9 mouse cellular contexts compared by ENCODE assay signal in genomic region chr2:32968024-32968614, GRCm38 (mm10). TPM values are rescaled to one million over a fixed set of nuclear protein-coding genes. Genes with fewer than 3 reads are reported as not detected.
DNase-seq lines count a peak whose midpoint lies in the region; ATAC-seq and TF ChIP-seq lines count a peak whose summit lies in the region.
"Had no signal": no experiment of that assay in that cellular context is flagged by ENCODE, and none has a peak within 500 bp of the region (broad histone marks: within the 10 kb centered on the region; RNA-seq: fewer than 3 reads in every experiment).

No protein-coding gene starts in this region.

- peak overlapping the region; percentile 73; the same call in 1 of the 2 replicates for H3K9ac ChIP-seq in lung, embryonic 14.5 days
- H3K9ac ChIP-seq in limb, embryonic 13.5 days, result peak overlapping the region; percentile 85
- H3K9ac ChIP-seq in neural tube, embryonic 15.5 days (replicated peaks), result peak overlapping the region; percentile 69

- peaks cover 27% of the 10 kb centered on the region for H3K36me3 ChIP-seq in lung, embryonic 14.5 days (ENCODE audit: insufficient read depth)
- peaks cover 26% of the 10 kb centered on the region for H3K36me3 ChIP-seq in limb, embryonic 13.5 days
- H3K36me3 ChIP-seq in neural tube, embryonic 15.5 days, result peaks cover 28% of the 10 kb centered on the region

- peaks cover 11% of the 10 kb centered on the region for H3K4me1 ChIP-seq in cerebellum, adult 2 months (ENCODE audit: control insufficient read depth, insufficient read depth, low read length)
- peaks cover 6% of the 10 kb centered on the region; the same call in 1 of the 2 replicates for H3K4me1 ChIP-seq in lung, embryonic 14.5 days (ENCODE audit: insufficient read depth)
- peaks cover 38% of the 10 kb centered on the region for H3K4me1 ChIP-seq in limb, embryonic 13.5 days
- H3K4me1 ChIP-seq in neural tube, embryonic 15.5 days, result peaks cover 38% of the 10 kb centered on the region

- no peaks in the 10 kb centered on the region for H3K27me3 ChIP-seq in cerebellum, adult 2 months (ENCODE audit: control insufficient read depth, insufficient read depth, low read length)
- H3K27me3 ChIP-seq in lung, embryonic 14.5 days (ENCODE audit: insufficient read depth, low read length), result no peaks in the 10 kb centered on the region
- H3K27me3 ChIP-seq in limb, embryonic 13.5 days, result no peaks in the 10 kb centered on the region
- H3K27me3 ChIP-seq in neural tube, embryonic 15.5 days (replicated peaks), result no peaks in the 10 kb centered on the region

- peak overlapping the region; percentile 70 for H3K4me2 ChIP-seq in lung, embryonic 14.5 days
- peak overlapping the region; percentile 90 for H3K4me2 ChIP-seq in limb, embryonic 13.5 days (replicated peaks)
- H3K4me2 ChIP-seq in neural tube, embryonic 15.5 days, result peak overlapping the region; percentile 94

- peak overlapping the region; percentile 88 for H3K27ac ChIP-seq in cerebellum, adult 2 months (ENCODE audit: insufficient read depth, low read length)
- peak overlapping the region; percentile 99; the same call in 1 of the 2 replicates for H3K27ac ChIP-seq in lung, embryonic 14.5 days (ENCODE audit: low read depth)
- no peak overlapping the region for H3K27ac ChIP-seq in limb, embryonic 13.5 days
- H3K27ac ChIP-seq in neural tube, embryonic 15.5 days (replicated peaks), result peak overlapping the region; percentile 96

- peak; percentile 29 to 33 for DNase-seq in cerebellum, adult 2 months
- no peak for DNase-seq in cerebellum, adult 11-12 months
- no peak for DNase-seq in lung, embryonic 14.5 days
- DNase-seq in lung, postnatal 25 days (ENCODE audit: low spot score), result no peak
- DNase-seq in urinary bladder, postnatal 36 days (ENCODE audit: low spot score in 2 of 2), result no peak
- no peak for DNase-seq in kidney, adult 18-20 months
- DNase-seq: adrenal gland, adult 8-10 months had no signal

- no peak overlapping the region for H3K4me3 ChIP-seq in cerebellum, adult 2 months (replicated peaks; ENCODE audit: insufficient read depth, low read depth, low read length)
- H3K4me3 ChIP-seq in lung, embryonic 14.5 days (ENCODE audit: low read depth, low read length), result 0 out of 2 replicates have a peak overlapping the region, but pooled peaks have one; percentile 53
- peak overlapping the region; percentile 62; the same call in 1 of the 2 replicates for H3K4me3 ChIP-seq in limb, embryonic 13.5 days
- peak overlapping the region; percentile 60 for H3K4me3 ChIP-seq in neural tube, embryonic 15.5 days (replicated peaks)

- no peaks in the 10 kb centered on the region for H3K9me3 ChIP-seq in lung, embryonic 14.5 days (ENCODE audit: low read depth, low read length)
- H3K9me3 ChIP-seq in limb, embryonic 13.5 days, result no peaks in the 10 kb centered on the region
- no peaks in the 10 kb centered on the region for H3K9me3 ChIP-seq in neural tube, embryonic 15.5 days (replicated peaks)

- no peak for TF ChIP-seq CTCF in cerebellum, adult 2 months (IDR thresholded peaks at IDR 0.05; ENCODE audit: borderline replicate concordance, insufficient read depth, low read depth, low read length)
- TF ChIP-seq CTCF in lung, embryonic 14.5 days (IDR thresholded peaks at IDR 0.05; ENCODE audit: low read depth), result no peak

- no peak for ATAC-seq in lung, embryonic 14.5 days (ENCODE audit: insufficient read depth)
- ATAC-seq in limb, embryonic 13.5 days (ENCODE audit: low FRiP score, low read depth), result no peak
- ATAC-seq in neural tube, embryonic 15.5 days (ENCODE audit: low FRiP score), result no peak

- WGBS in cerebellum, adult 2 months, result 17% methylated on average over 9 of the region's 9 CpGs
- 77% methylated on average over 9 of the region's 9 CpGs for WGBS in lung, embryonic 14.5 days
- WGBS in limb, embryonic 13.5 days, result 86% methylated on average over 9 of the region's 9 CpGs
- WGBS in neural tube, embryonic 15.5 days, result 84% methylated on average over 9 of the region's 9 CpGs

- TF ChIP-seq POLR2A in cerebellum, adult 2 months (IDR thresholded peaks at IDR 0.05; ENCODE audit: borderline replicate concordance, insufficient read depth, low read length), result no peak

RNA-seq across cellular contexts. Expression of gene Lrsam1, which starts 6.7 kb away (rescaled TPM):
- polyA plus RNA-seq in cerebellum, adult 2 months (2012; rRNA removed), result 32.8 and 36.7 TPM in 2 replicates
- 6.4 and 6.6 TPM in 2 replicates for polyA plus RNA-seq in lung, embryonic 14.5 days (2014; fragmentation: Nextera tagmentation; extraction: Ambion mirVana)
- polyA plus RNA-seq in limb, embryonic 13.5 days (2015; fragmentation: Nextera tagmentation; extraction: Ambion mirVana), result 13.9 and 14.1 TPM in 2 replicates
- polyA plus RNA-seq in neural tube, embryonic 15.5 days (2015; fragmentation: Nextera tagmentation; extraction: Ambion mirVana), result 22.0 and 23.5 TPM in 2 replicates

RNA-seq across cellular contexts. Expression of gene Rpl12, which starts 6.8 kb away (rescaled TPM):
- polyA plus RNA-seq in cerebellum, adult 2 months (2012; rRNA removed), result 257 and 289 TPM in 2 replicates
- polyA plus RNA-seq in lung, embryonic 14.5 days (2014; fragmentation: Nextera tagmentation; extraction: Ambion mirVana), result 235 and 256 TPM in 2 replicates
- 159 and 175 TPM in 2 replicates for polyA plus RNA-seq in limb, embryonic 13.5 days (2015; fragmentation: Nextera tagmentation; extraction: Ambion mirVana)
- polyA plus RNA-seq in neural tube, embryonic 15.5 days (2015; fragmentation: Nextera tagmentation; extraction: Ambion mirVana), result 104 and 116 TPM in 2 replicates

RNA-seq across cellular contexts. Expression of gene Slc2a8, which starts 13.8 kb away (rescaled TPM):
- polyA plus RNA-seq in cerebellum, adult 2 months (2012; rRNA removed), result 51.3 and 55.0 TPM in 2 replicates
- 12.4 and 14.4 TPM in 2 replicates for polyA plus RNA-seq in lung, embryonic 14.5 days (2014; fragmentation: Nextera tagmentation; extraction: Ambion mirVana)
- 27.3 and 28.9 TPM in 2 replicates for polyA plus RNA-seq in limb, embryonic 13.5 days (2015; fragmentation: Nextera tagmentation; extraction: Ambion mirVana)
- 24.7 and 27.6 TPM in 2 replicates for polyA plus RNA-seq in neural tube, embryonic 15.5 days (2015; fragmentation: Nextera tagmentation; extraction: Ambion mirVana)

Comparison
In these comparisons a context has a peak if more than half of its experiments do, and no peak if none do; other contexts are left out.
1. DNase-seq: peak in cerebellum, adult 2 months (2 of 2); none in cerebellum, adult 11-12 months (single experiment), lung, embryonic 14.5 days (single experiment), lung, postnatal 25 days (single experiment), urinary bladder, postnatal 36 days (0 of 2) and kidney, adult 18-20 months (single experiment).
2. Peak in every context shown above with its lines, with median percentiles within 50 percentile points of each other: H3K4me2 ChIP-seq and H3K9ac ChIP-seq.